Mouse (Mus musculus) liver, embryonic 11.5 days (tissue): ENCODE measurements at regions not wholly inside any gene's neighbourhood (a gene's known extent, or its start where the extent isn't known, plus 50 kb on each side); places are given as distances from the start of the nearest gene placed in this dataset.

Experiments used
- ATAC-seq: fragments of 200-750 bp; cut with Nextera tagmentation; replicated peaks from 2 replicates; pipeline ENCODE4 v1.8.0; 2017; ENCODE audit warnings: moderate number of reproducible peaks, mild to moderate bottlenecking, moderate TSS enrichment, moderate library complexity; ENCODE audit not compliant: low FRiP score
- DNase-seq: peaks from one replicate; pipeline ENCODE4 v3.0.0-alpha.2; 2017; ENCODE audit warnings: low spot score
- H3K27ac ChIP-seq: fragments of 300-500 bp; sonication (generic); 2 replicates; pipeline ENCODE4 v1.5.1; 2014; ENCODE audit warnings: mild to moderate bottlenecking, low read depth, low read length, control low read depth
- H3K27me3 ChIP-seq: fragments of 300-500 bp; sonication (generic); replicated peaks from 2 replicates; pipeline ENCODE4 v1.6.1; 2014; ENCODE audit warnings: low read length, mixed read lengths; ENCODE audit not compliant: control insufficient read depth, insufficient read depth
- H3K36me3 ChIP-seq: fragments of 300-500 bp; sonication (generic); 2 replicates; pipeline ENCODE4 v1.6.1; 2014; ENCODE audit warnings: mild to moderate bottlenecking, low read length, moderate library complexity, mixed read lengths; ENCODE audit not compliant: control insufficient read depth, insufficient read depth
- H3K4me1 ChIP-seq: fragments of 300-500 bp; sonication (generic); replicated peaks from 2 replicates; pipeline ENCODE4 v1.6.1; 2014; ENCODE audit warnings: low read length, mixed read lengths; ENCODE audit not compliant: control insufficient read depth, insufficient read depth
- H3K4me2 ChIP-seq: fragments of 300-500 bp; sonication (generic); 2 replicates; pipeline ENCODE4 v1.6.1; 2014; ENCODE audit warnings: mild to moderate bottlenecking, control low read depth, moderate library complexity
- H3K4me3 ChIP-seq: fragments of 300-500 bp; sonication (generic); 2 replicates; pipeline ENCODE4 v1.5.1; 2014; ENCODE audit warnings: low read depth, low read length, control low read depth
- H3K9ac ChIP-seq: fragments of 300-500 bp; sonication (generic); 2 replicates; pipeline ENCODE4 v1.6.1; 2014; ENCODE audit warnings: low read depth, low read length, control low read depth
- H3K9me3 ChIP-seq: fragments of 300-500 bp; sonication (generic); 2 replicates; pipeline ENCODE4 v1.6.1; 2016; ENCODE audit warnings: low read length, inconsistent platforms, mixed read lengths; ENCODE audit not compliant: control insufficient read depth
- WGBS: fragments of 180-500 bp; shearing (Covaris S2); extraction: QIAGEN DNeasy Blood & Tissue Kit; methylation state at CpG from one replicate; pipeline ENCODE4 v1.1.7; 2014; 5-methylcytosine and 5-hydroxymethylcytosine counted together

DNA sequence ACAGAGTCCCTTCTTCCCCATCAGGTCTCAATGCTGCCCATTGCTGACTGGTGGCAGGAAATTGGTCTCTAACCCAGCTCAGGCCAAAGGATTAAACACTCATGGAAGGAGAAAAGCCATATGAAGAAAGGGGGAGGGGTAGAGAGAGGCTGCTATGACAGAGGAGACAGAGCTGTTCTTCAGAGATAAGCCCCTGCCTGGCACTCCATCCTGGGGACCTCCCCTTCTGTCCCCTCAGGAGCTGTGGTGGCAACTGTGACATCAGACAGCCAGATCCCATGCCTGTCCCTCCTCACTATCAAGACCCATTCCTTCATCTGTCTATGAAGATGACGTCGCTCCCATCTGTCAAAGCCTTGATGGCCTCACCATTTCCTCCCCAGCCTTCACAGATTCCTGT, 126.6 kb upstream of the Csf3r start:
- H3K4me2 ChIP-seq, result no peak overlapping the region; the same call in 1 of the 2 replicates
- H3K9me3 ChIP-seq, result no peaks in the 10 kb centered on the region
- H3K9ac ChIP-seq, result no peak overlapping the region
- peaks cover 17% of the 10 kb centered on the region for H3K4me1 ChIP-seq
- H3K27ac ChIP-seq, result no peak overlapping the region
- DNase-seq, result no peak
- 45% methylated on average over 2 of the region's 2 CpGs for whole genome bisulfite sequencing
- no peak overlapping the region for H3K4me3 ChIP-seq
- ATAC-seq, result peak; percentile 92
- no peaks in the 10 kb centered on the region; the same call in 1 of the 2 replicates for H3K27me3 ChIP-seq
- no peaks in the 10 kb centered on the region for H3K36me3 ChIP-seq

DNA sequence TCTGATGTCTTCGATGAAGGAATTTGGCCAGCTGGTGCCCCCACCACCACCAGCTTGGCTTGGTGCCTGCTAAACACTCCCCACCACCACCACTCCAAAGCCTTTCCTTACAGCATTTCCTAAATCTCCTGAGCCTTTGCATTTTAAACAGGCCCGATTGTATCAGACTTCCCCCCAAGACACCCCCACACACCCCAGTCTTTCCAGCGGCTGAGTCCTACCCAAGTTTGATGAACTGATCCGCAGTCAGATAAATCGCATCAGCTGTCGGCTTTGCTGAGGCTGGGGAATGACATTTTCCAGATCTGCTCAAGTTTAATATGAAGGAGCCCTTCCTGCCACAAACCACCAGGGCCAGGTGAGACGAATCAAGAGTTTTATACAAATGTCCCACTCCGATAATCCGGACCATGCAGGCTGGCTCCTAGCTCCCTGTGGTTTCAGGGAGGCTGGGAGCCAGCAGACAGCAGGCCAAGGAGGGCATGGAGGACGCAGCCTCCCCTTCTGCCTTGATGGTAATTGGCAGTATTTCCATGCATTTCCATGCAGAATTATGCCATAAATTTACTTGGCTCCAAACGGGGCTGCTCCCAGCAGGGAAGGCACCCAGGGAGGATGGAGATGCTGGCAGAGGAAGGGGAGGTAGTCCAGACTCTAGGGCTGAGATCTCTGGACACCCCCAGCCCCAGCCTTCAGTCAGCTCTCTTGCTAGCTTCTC, 125.6 kb upstream of the Csf3r start:
- Histone ChIP-seq H3K9me3 (no peaks in the 10 kb centered on the region), H3K27me3 (no peaks in the 10 kb centered on the region; the same call in 1 of the 2 replicates), H3K4me2 (no peak overlapping the region), H3K27ac (no peak overlapping the region), H3K4me1 (peaks cover 17% of the 10 kb centered on the region), H3K4me3 (no peak overlapping the region), H3K36me3 (no peaks in the 10 kb centered on the region), H3K9ac (no peak overlapping the region)
- DNase-seq (no peak), ATAC-seq (no peak)
- 50% methylated on average over 11 of the region's 11 CpGs for WGBS

DNA sequence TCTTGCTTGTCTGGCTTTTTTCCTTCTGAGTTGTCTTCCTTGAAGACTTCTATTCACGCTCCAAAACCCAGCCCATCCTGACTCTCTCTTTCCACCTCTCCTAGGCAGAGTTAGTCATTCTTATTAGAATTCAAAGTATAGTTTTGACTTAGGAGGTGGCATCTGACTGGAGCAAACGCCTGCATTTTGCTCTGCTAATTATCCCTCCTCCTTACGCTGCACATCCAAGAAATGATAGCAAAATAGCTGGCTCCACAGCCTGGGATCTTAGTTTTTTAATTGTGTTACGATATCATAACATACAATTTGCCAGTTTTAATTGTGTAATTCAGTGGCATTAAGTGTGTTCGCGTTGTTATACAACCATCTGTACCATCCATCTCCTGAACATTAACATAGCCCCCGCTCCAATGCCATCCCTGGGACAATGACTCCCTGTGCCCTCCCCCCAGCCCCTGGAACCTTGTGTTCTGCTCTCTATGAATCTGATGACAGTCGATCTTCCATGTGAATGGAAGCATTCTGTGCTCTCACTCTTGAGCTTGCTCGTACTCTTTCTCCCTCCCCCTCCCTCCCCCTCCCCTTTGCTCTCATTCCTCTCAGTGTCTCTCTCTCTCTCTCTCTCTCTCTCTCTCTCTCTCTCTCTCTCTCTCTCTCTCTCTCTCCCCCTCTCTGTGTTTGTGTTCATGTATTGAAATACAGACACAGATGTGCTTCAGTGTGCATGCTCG, 122.6 kb upstream of the Csf3r start:
- DNase-seq, result no peak
- Histone ChIP-seq H3K9ac (no peak overlapping the region), H3K9me3 (no peaks in the 10 kb centered on the region), H3K27me3 (no peaks in the 10 kb centered on the region; the same call in 1 of the 2 replicates), H3K36me3 (no peaks in the 10 kb centered on the region), H3K4me3 (no peak overlapping the region), H3K4me1 (peaks cover 13% of the 10 kb centered on the region), H3K4me2 (no peak overlapping the region), H3K27ac (no peak overlapping the region)
- 69% methylated on average over 10 of the region's 10 CpGs for WGBS
- no peak for ATAC-seq

DNA sequence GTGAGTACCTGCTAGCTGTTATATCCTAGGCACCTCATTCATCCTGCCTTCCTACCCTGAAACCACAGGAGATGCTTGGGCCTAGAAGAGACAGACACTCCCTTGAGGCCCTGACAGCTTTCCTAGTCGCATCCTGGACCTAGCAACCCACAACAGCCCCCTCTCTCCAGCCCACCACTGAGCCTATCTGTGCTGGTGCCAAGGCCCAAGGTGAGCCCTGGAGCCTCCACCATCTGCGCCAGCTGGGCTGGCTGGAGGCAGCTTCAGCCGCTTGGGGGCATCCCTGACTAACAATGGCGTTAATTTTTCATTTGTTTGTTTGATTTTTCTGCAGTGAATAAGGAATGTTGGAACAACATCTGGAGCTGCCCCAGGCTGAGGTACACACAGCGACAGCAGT, 118.1 kb upstream of the Csf3r start:
- ATAC-seq, result no peak
- 78% methylated on average over 5 of the region's 5 CpGs for WGBS
- no peak overlapping the region for H3K27ac ChIP-seq
- H3K36me3 ChIP-seq, result no peaks in the 10 kb centered on the region
- H3K9me3 ChIP-seq, result no peaks in the 10 kb centered on the region
- H3K4me2 ChIP-seq, result no peak overlapping the region
- H3K9ac ChIP-seq, result no peak overlapping the region
- no peak for DNase-seq
- H3K27me3 ChIP-seq, result peaks cover 5% of the 10 kb centered on the region
- H3K4me1 ChIP-seq, result no peaks in the 10 kb centered on the region
- H3K4me3 ChIP-seq, result no peak overlapping the region

DNA sequence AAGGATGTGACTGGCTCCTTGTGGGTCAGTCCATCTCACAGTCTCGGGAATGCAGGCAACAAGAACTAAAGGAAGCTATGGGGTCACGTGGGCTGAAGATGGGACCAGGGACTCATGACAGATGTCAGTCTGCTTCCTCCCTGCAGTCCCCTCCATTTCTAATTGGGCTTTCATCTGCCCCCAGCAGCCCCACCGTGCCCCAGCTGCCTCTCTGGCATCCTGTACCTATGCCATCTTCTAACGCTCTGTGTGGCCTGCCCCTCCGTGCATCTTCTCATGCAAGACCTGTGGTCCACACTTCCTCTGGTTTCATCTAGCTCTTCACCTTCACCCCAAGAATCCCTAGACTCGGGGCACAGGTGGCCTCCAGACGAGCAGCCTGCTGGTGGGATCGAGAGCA, 115.4 kb upstream of the Csf3r start:
- no peak for ATAC-seq
- DNase-seq, result no peak
- Histone ChIP-seq H3K36me3 (no peaks in the 10 kb centered on the region), H3K27me3 (peaks cover 17% of the 10 kb centered on the region), H3K4me2 (no peak overlapping the region), H3K9ac (no peak overlapping the region), H3K27ac (no peak overlapping the region), H3K4me3 (no peak overlapping the region), H3K9me3 (no peaks in the 10 kb centered on the region), H3K4me1 (no peaks in the 10 kb centered on the region)
- 80% methylated on average over 8 of the region's 8 CpGs for WGBS

DNA sequence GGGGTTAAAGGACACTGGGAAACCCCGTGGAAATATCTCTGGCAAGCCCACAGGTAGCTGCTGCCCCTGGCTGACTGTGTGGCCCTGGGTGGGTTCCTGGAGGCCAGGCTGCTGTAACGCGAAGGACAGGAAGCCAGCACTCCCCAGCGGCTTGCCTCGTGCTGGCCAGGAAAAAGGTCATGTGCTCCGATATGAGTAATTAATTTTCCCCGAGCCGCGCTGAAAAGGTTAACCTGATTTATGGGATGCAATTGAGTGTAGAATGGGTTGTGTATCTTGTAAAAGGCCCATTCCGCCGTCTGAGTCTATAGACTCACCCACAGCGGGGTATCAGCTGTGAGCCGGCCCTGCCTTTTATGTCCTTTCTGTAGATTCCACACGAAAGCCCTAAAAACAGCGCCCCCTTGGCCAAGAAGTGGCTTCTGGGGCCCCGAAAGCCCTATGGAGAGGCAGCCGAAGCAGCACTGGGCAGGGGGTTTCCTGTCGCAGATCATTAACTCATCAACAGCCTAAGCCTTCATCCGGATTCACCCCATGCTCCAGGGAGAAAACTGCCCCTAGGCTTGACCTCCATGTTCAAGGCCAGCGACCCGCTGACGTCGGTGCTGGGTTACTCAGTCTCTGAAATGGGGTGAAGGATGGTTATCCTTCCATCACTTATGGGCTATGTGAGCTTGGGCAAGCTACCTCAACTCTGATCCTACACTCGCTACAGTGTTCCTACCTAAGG, 112.6 kb upstream of the Csf3r start:
- Histone ChIP-seq H3K36me3 (no peaks in the 10 kb centered on the region), H3K4me2 (no peak overlapping the region), H3K9me3 (no peaks in the 10 kb centered on the region), H3K27ac (no peak overlapping the region), H3K4me1 (no peaks in the 10 kb centered on the region), H3K4me3 (no peak overlapping the region), H3K9ac (no peak overlapping the region), H3K27me3 (peaks cover 18% of the 10 kb centered on the region)
- DNase-seq (no peak), ATAC-seq (no peak)
- WGBS, result 14% methylated on average over 24 of the region's 24 CpGs

DNA sequence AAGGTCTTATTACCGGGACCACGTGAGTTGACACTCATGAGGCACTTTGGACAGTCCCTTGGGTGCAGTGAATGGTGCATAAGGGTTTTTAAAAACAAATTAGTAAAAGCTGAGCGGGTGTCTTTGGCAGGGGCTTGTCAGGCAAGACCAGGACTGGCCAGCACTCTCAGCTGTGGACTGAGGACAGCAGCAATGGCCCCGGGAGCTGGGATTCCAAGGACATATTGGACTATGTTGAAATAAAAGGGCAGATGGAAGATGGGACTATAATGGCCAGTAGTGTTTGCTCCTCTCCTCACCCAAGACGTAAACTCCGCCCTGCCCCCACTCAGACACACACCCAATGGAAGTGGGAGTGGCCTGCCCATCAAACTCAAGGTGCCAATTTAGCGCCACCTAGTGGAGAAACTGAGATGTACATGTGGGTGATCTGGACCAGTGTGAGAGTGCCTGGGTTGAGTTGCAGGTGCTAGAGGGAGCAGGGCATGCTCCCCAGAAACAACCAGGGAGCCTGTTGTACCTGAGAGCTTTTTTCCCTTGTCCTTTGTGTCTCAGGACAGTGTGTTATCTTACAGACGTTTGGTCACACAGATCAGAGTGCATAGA, 111.8 kb upstream of the Csf3r start:
- ATAC-seq (peak; percentile 43; the same call in 1 of the 2 replicates), DNase-seq (peak; percentile 61)
- Histone ChIP-seq H3K36me3 (no peaks in the 10 kb centered on the region), H3K27me3 (peaks cover 23% of the 10 kb centered on the region), H3K9me3 (no peaks in the 10 kb centered on the region), H3K4me3 (no peak overlapping the region), H3K4me1 (no peaks in the 10 kb centered on the region), H3K27ac (no peak overlapping the region), H3K9ac (no peak overlapping the region), H3K4me2 (no peak overlapping the region)
- WGBS, result 22% methylated on average over 8 of the region's 8 CpGs

DNA sequence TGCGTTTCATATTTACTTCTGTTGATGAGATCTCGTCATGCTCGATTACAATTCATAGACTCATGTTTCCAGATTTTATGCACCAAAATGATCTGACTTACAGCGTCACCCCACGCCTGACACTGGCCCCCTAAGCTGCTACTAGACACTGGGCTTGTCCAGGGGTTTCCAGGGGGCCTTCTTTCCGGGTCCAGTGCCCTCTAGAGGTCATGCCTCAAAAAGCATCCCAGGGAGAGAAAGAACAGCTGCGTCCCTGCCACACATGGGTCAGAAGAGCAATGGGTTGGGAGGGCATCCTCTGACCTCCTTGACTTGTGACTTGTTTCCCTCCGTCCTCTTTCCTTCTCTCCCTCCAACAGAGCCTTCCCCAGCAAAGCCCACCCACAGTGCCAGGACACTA, 109.2 kb upstream of the Csf3r start:
- no peaks in the 10 kb centered on the region for H3K4me1 ChIP-seq
- no peak overlapping the region for H3K9ac ChIP-seq
- H3K4me2 ChIP-seq, result no peak overlapping the region
- H3K4me3 ChIP-seq, result no peak overlapping the region
- WGBS, result 35% methylated on average over 8 of the region's 8 CpGs
- DNase-seq, result no peak
- peaks cover 25% of the 10 kb centered on the region for H3K27me3 ChIP-seq
- no peaks in the 10 kb centered on the region for H3K9me3 ChIP-seq
- H3K27ac ChIP-seq, result no peak overlapping the region
- ATAC-seq, result no peak
- H3K36me3 ChIP-seq, result no peaks in the 10 kb centered on the region
